Comparison of ENCODE assay signal across 12 mouse cellular contexts in genomic region chr2:119817047-119817446, GRCm38 (mm10). TPM values are rescaled to one million over a fixed set of nuclear protein-coding genes. Genes with fewer than 3 reads are reported as not detected.
DNase-seq lines count a peak whose midpoint lies in the region; ATAC-seq and TF ChIP-seq lines count a peak whose summit lies in the region.
"Had no signal": no experiment of that assay in that cellular context is flagged by ENCODE, and none has a peak within 500 bp of the region (broad histone marks: within the 10 kb centered on the region; RNA-seq: fewer than 3 reads in every experiment).

No protein-coding gene starts in this region.

- H3K4me3 ChIP-seq in embryonic facial prominence, embryonic 14.5 days (ENCODE audit: low read depth, low read length), result no peak overlapping the region
- no peak overlapping the region for H3K4me3 ChIP-seq in embryonic facial prominence, embryonic 10.5 days
- H3K4me3 ChIP-seq in lung, embryonic 15.5 days, result no peak overlapping the region
- no peak overlapping the region for H3K4me3 ChIP-seq in midbrain, postnatal 0 days (ENCODE audit: low read depth, low read length)
- H3K4me3 ChIP-seq: embryonic facial prominence, embryonic 12.5 days; limb, embryonic 12.5 days; megakaryocyte, embryonic 14.5 days had no signal

- H3K4me1 ChIP-seq in embryonic facial prominence, embryonic 14.5 days (ENCODE audit: control insufficient read depth, insufficient read depth, low read length), result no peaks in the 10 kb centered on the region
- peaks cover 5% of the 10 kb centered on the region for H3K4me1 ChIP-seq in embryonic facial prominence, embryonic 10.5 days
- H3K4me1 ChIP-seq in lung, embryonic 15.5 days, result peaks cover 5% of the 10 kb centered on the region; the same call in 1 of the 2 replicates
- no peaks in the 10 kb centered on the region for H3K4me1 ChIP-seq in midbrain, postnatal 0 days (ENCODE audit: insufficient read depth, low read length)
- H3K4me1 ChIP-seq: embryonic facial prominence, embryonic 12.5 days; limb, embryonic 12.5 days; megakaryocyte, embryonic 14.5 days had no signal

- H3K27ac ChIP-seq in embryonic facial prominence, embryonic 14.5 days (replicated peaks; ENCODE audit: low read depth, low read length), result no peak overlapping the region
- H3K27ac ChIP-seq in embryonic facial prominence, embryonic 10.5 days (replicated peaks), result no peak overlapping the region
- H3K27ac ChIP-seq in lung, embryonic 15.5 days, result 0 out of 2 replicates have a peak overlapping the region, but pooled peaks have one; percentile 6
- H3K27ac ChIP-seq in midbrain, postnatal 0 days (ENCODE audit: low read depth, low read length), result no peak overlapping the region
- H3K27ac ChIP-seq: embryonic facial prominence, embryonic 12.5 days; limb, embryonic 12.5 days had no signal

- no peaks in the 10 kb centered on the region for H3K27me3 ChIP-seq in embryonic facial prominence, embryonic 14.5 days (replicated peaks; ENCODE audit: control insufficient read depth, insufficient read depth, low read length)
- no peaks in the 10 kb centered on the region for H3K27me3 ChIP-seq in embryonic facial prominence, embryonic 10.5 days (replicated peaks; ENCODE audit: low read depth, poor library complexity, severe bottlenecking)
- no peaks in the 10 kb centered on the region for H3K27me3 ChIP-seq in lung, embryonic 15.5 days
- H3K27me3 ChIP-seq in midbrain, postnatal 0 days (ENCODE audit: insufficient read depth, low read length), result no peaks in the 10 kb centered on the region
- H3K27me3 ChIP-seq: embryonic facial prominence, embryonic 12.5 days; limb, embryonic 12.5 days had no signal

- peak overlapping the region; percentile 34; the same call in 1 of the 2 replicates for H3K9ac ChIP-seq in embryonic facial prominence, embryonic 14.5 days (ENCODE audit: low read depth, low read length)
- H3K9ac ChIP-seq in lung, embryonic 15.5 days, result no peak overlapping the region
- H3K9ac ChIP-seq in midbrain, postnatal 0 days (replicated peaks; ENCODE audit: low read length, poor library complexity, severe bottlenecking), result no peak overlapping the region
- H3K9ac ChIP-seq: embryonic facial prominence, embryonic 12.5 days; limb, embryonic 12.5 days had no signal

- peak; percentile 13 for DNase-seq in embryonic facial prominence, embryonic 14.5 days (ENCODE audit: low spot score)
- no peak for DNase-seq in embryonic facial prominence, embryonic 10.5 days (ENCODE audit: low spot score)
- no peak for DNase-seq in lung, postnatal 10 days
- DNase-seq in cerebellum, postnatal 4 days (ENCODE audit: low spot score in 2 of 2), result peak; percentile 59 to 84
- DNase-seq in midbrain, postnatal 0 days (ENCODE audit: low spot score), result peak; percentile 88

- no peak overlapping the region for H3K4me2 ChIP-seq in embryonic facial prominence, embryonic 14.5 days (ENCODE audit: low read depth, low read length)
- no peak overlapping the region for H3K4me2 ChIP-seq in lung, embryonic 15.5 days
- no peak overlapping the region for H3K4me2 ChIP-seq in midbrain, postnatal 0 days (ENCODE audit: low read depth, low read length, poor library complexity, severe bottlenecking)
- H3K4me2 ChIP-seq: embryonic facial prominence, embryonic 12.5 days; limb, embryonic 12.5 days had no signal

- H3K9me3 ChIP-seq in embryonic facial prominence, embryonic 14.5 days (ENCODE audit: control insufficient read depth, low read length), result no peaks in the 10 kb centered on the region
- no peaks in the 10 kb centered on the region for H3K9me3 ChIP-seq in embryonic facial prominence, embryonic 10.5 days
- no peaks in the 10 kb centered on the region for H3K9me3 ChIP-seq in lung, embryonic 15.5 days
- no peaks in the 10 kb centered on the region for H3K9me3 ChIP-seq in midbrain, postnatal 0 days (ENCODE audit: low read length)
- H3K9me3 ChIP-seq: embryonic facial prominence, embryonic 12.5 days; limb, embryonic 12.5 days; megakaryocyte, embryonic 14.5 days had no signal

- 0 out of 2 replicates have a peak, but pooled peaks have one; percentile 7 for ATAC-seq in embryonic facial prominence, embryonic 14.5 days (ENCODE audit: low read depth)
- ATAC-seq in lung, embryonic 15.5 days (ENCODE audit: borderline replicate concordance, extremely low read depth, low FRiP score, low TSS enrichment), result 0 out of 2 replicates have a peak, but pooled peaks have one; percentile 44
- ATAC-seq in midbrain, postnatal 0 days (ENCODE audit: low FRiP score), result peak; percentile 72
- ATAC-seq in monocyte, adult 5-6 weeks (replicated peaks; ENCODE audit: insufficient number of reproducible peaks, low FRiP score, low TSS enrichment, poor library complexity, severe bottlenecking), result no peak
- no peak for ATAC-seq in inflammation-experienced regulatory T-cells, adult 6 months

- no peak for TF ChIP-seq CTCF in midbrain, postnatal 0 days (IDR thresholded peaks at IDR 0.05)

- peaks cover 31% of the 10 kb centered on the region for H3K36me3 ChIP-seq in embryonic facial prominence, embryonic 14.5 days (ENCODE audit: control insufficient read depth, insufficient read depth, low read length)
- H3K36me3 ChIP-seq in embryonic facial prominence, embryonic 10.5 days (replicated peaks), result peaks cover 51% of the 10 kb centered on the region
- H3K36me3 ChIP-seq in lung, embryonic 15.5 days, result peaks cover 6% of the 10 kb centered on the region; the same call in 1 of the 2 replicates
- peaks cover 14% of the 10 kb centered on the region for H3K36me3 ChIP-seq in midbrain, postnatal 0 days (ENCODE audit: insufficient read depth, low read length)

- WGBS in embryonic facial prominence, embryonic 14.5 days, result 90% methylated on average over 4 of the region's 5 CpGs
- WGBS in embryonic facial prominence, embryonic 10.5 days, result 83% methylated on average over 5 of the region's 5 CpGs
- WGBS in lung, embryonic 15.5 days, result 78% methylated on average over 5 of the region's 5 CpGs
- 82% methylated on average over 5 of the region's 5 CpGs for WGBS in midbrain, postnatal 0 days

RNA-seq across cellular contexts. Expression of gene Tyro3, which starts 19.5 kb away (rescaled TPM):
- 20.2 and 23.6 TPM in 2 replicates for polyA plus RNA-seq in embryonic facial prominence, embryonic 14.5 days (2014; fragmentation: Nextera tagmentation; extraction: Ambion mirVana)
- polyA plus RNA-seq in embryonic facial prominence, embryonic 10.5 days (2016; fragmentation: Nextera tagmentation; extraction: Ambion mirVana), result 19.3 and 22.5 TPM in 2 replicates
- polyA plus RNA-seq in lung, embryonic 15.5 days (2015; fragmentation: Nextera tagmentation; extraction: Ambion mirVana), result 21.4 and 21.6 TPM in 2 replicates
- 66.3 and 72.0 TPM in 2 replicates for total RNA-seq in midbrain, postnatal 0 days (2014; rRNA removed)
- 21.3 and 21.8 TPM in 2 replicates for polyA plus RNA-seq in midbrain, postnatal 0 days (2015; fragmentation: Nextera tagmentation; extraction: Ambion mirVana)
- 0.67 to 1.9 TPM in 2 of 3 replicates, not detected in the other for total RNA-seq in monocyte, adult 5-6 weeks (2017)
- polyA plus RNA-seq in inflammation-experienced regulatory T-cells, adult 6 months (2017; shearing (Covaris generic)), result 1 to 10 TPM; 1.5 to 2.1 (median 1.6) TPM

RNA-seq across cellular contexts. Expression of gene Rpap1, which starts 29.7 kb away (rescaled TPM):
- 18.3 and 22.3 TPM in 2 replicates for polyA plus RNA-seq in embryonic facial prominence, embryonic 14.5 days (2014; fragmentation: Nextera tagmentation; extraction: Ambion mirVana)
- polyA plus RNA-seq in embryonic facial prominence, embryonic 10.5 days (2016; fragmentation: Nextera tagmentation; extraction: Ambion mirVana), result 40.6 and 41.1 TPM in 2 replicates
- 30.4 and 31.7 TPM in 2 replicates for polyA plus RNA-seq in lung, embryonic 15.5 days (2015; fragmentation: Nextera tagmentation; extraction: Ambion mirVana)
- total RNA-seq in midbrain, postnatal 0 days (2014; rRNA removed), result 16.0 and 20.5 TPM in 2 replicates
- 11.1 and 11.4 TPM in 2 replicates for polyA plus RNA-seq in midbrain, postnatal 0 days (2015; fragmentation: Nextera tagmentation; extraction: Ambion mirVana)
- total RNA-seq in monocyte, adult 5-6 weeks (2017), result 5.3 to 13.1 TPM (median 8.3 TPM) in 3 replicates
- 10 to 100 TPM; 13.7 to 20.3 (median 14.9) TPM for polyA plus RNA-seq in inflammation-experienced regulatory T-cells, adult 6 months (2017; shearing (Covaris generic))

RNA-seq across cellular contexts. Expression of gene Ltk, which starts 56.8 kb away (rescaled TPM):
- 0.14 and 0.29 TPM in 2 replicates for polyA plus RNA-seq in embryonic facial prominence, embryonic 14.5 days (2014; fragmentation: Nextera tagmentation; extraction: Ambion mirVana)
- not detected in 2 replicates for polyA plus RNA-seq in embryonic facial prominence, embryonic 10.5 days (2016; fragmentation: Nextera tagmentation; extraction: Ambion mirVana)
- 1.3 and 1.4 TPM in 2 replicates for polyA plus RNA-seq in lung, embryonic 15.5 days (2015; fragmentation: Nextera tagmentation; extraction: Ambion mirVana)
- total RNA-seq in midbrain, postnatal 0 days (2014; rRNA removed), result 8.1 and 9.9 TPM in 2 replicates
- 2.7 and 3.2 TPM in 2 replicates for polyA plus RNA-seq in midbrain, postnatal 0 days (2015; fragmentation: Nextera tagmentation; extraction: Ambion mirVana)
- 0.21 to 0.87 TPM in 2 of 3 replicates, not detected in the other for total RNA-seq in monocyte, adult 5-6 weeks (2017)
- polyA plus RNA-seq in inflammation-experienced regulatory T-cells, adult 6 months (2017; shearing (Covaris generic)), result under 1 TPM in 1 of 3 experiments, not detected in 2; 0.15 TPM
- polyA plus RNA-seq: embryonic facial prominence, embryonic 12.5 days; heart, embryonic 16.5 days; limb, embryonic 12.5 days had no signal

Comparison
In these comparisons a context has a peak if more than half of its experiments do, and no peak if none do; other contexts are left out.
1. DNase-seq: peak in embryonic facial prominence, embryonic 14.5 days (single experiment), cerebellum, postnatal 4 days (2 of 2) and midbrain, postnatal 0 days (single experiment); none in embryonic facial prominence, embryonic 10.5 days (single experiment) and lung, postnatal 10 days (single experiment).
2. ATAC-seq: peak in embryonic facial prominence, embryonic 14.5 days (single experiment), lung, embryonic 15.5 days (single experiment) and midbrain, postnatal 0 days (single experiment); none in monocyte, adult 5-6 weeks (single experiment) and inflammation-experienced regulatory T-cells, adult 6 months (single experiment).